Mouse (Mus musculus) testis, adult 10 weeks (tissue): ENCODE measurements around the gene Katnb1. TPM values are rescaled to one million over a fixed set of nuclear protein-coding genes. Genes with fewer than 3 reads are reported as not detected.

Experiments used
- polyA plus RNA-seq: library from polyadenylated mRNA; stranded (reverse); fragments of 350-450 nt; fragmentation: Illumina TruSeq; extraction: RNeasy Lipid Tissue Mini Kit (QIAGEN cat#74804); gene quantifications from one replicate; pipeline ENCODE4 v1.2.3, GENCODE M21; 2014; ENCODE audit warnings: low read depth, low replicate concordance

The Katnb1 gene
- 1.5 TPM for polyA plus RNA-seq

GRCm38 (mm10) chr8:95080381-95081341, at the start of gene Katnb1:
TSS of gene Katnb1 (plus strand) at chr8:95081186.

DNA sequence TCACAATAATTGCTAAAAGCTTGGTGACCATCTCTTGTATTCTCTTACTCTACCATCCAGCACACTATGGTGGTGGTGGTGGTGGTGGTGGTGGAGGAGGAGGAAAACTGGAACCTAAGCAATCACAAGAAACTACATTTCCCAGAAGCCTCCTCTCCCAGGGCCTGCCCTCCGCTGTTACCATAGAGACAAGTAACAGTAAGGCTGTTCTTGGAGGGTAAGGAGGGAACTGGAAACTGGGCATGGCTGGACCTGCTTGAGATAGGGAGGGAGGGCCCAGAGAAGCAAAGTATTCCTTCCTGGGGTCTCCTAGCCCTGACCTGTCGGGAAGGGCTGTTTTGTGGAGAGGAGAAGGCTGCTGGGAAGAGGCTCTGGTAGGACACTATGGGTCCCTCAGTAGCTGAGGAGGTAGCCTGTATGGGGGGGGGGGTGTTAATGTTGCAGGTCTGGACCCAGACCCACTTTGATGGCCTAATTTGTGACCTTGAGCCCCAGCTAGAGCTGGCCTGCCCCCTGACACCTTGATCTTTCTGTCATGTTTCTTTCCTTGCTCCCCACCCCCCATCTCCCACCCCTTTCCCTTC, 26.0 kb upstream of the Katnb1 start, which contains the start of gene Drc7:
Drc7 (plus strand) TSS at position 177 of the 584 bp plus-strand sequence.

Other genes with a start within 250 kb of the Katnb1 start
- gene Coq9, start 242.9 kb upstream of the Katnb1 start, polyA plus RNA-seq = 7.5 TPM
- 11.3 TPM for gene Ciapin1, start 242.8 kb upstream of the Katnb1 start, polyA plus RNA-seq
- gene Polr2c, start 223.7 kb upstream of the Katnb1 start, polyA plus RNA-seq = 4.5 TPM
- 0.10 TPM for gene Dok4, start 204.9 kb upstream of the Katnb1 start, polyA plus RNA-seq
- gene Ccdc102a, start 163.1 kb upstream of the Katnb1 start, polyA plus RNA-seq = not detected
- not detected for gene Adgrg5, start 157.5 kb upstream of the Katnb1 start, polyA plus RNA-seq
- gene Adgrg1, start 106.4 kb upstream of the Katnb1 start, polyA plus RNA-seq = 3.3 TPM
- gene Adgrg3, start 63.5 kb upstream of the Katnb1 start, polyA plus RNA-seq = not detected
- gene Drc7, start 26.1 kb upstream of the Katnb1 start, polyA plus RNA-seq = 10.0 TPM
- gene Kifc3, start 121.6 kb downstream of the Katnb1 start, polyA plus RNA-seq = 0.98 TPM
- gene Cngb1, start 225.4 kb downstream of the Katnb1 start, polyA plus RNA-seq = 0.81 TPM
- 6.2 TPM for gene Tepp, start 229.4 kb downstream of the Katnb1 start, polyA plus RNA-seq